Mouse (Mus musculus) retina, postnatal 7 days (tissue): ENCODE data around the gene Ndufaf5.
"Not testable (repeated sequence)": the region's sequence is repeated elsewhere in the genome, so short reads cannot be mapped to it uniquely, and the experiment has no call there.

Experiments
- DNase-seq: peaks from one replicate; pipeline ENCODE4 v3.0.0-alpha.2; 2012; ENCODE audit warnings: low read depth, low spot score

Ndufaf5 gene

GRCm38 (mm10) chr2:140170127-140170802 lies at the start of gene Ndufaf5, which contains the start of gene Esf1:
TSS of gene Ndufaf5 (plus strand) at chr2:140170649.
TSS of gene Esf1 (minus strand) at chr2:140170564.
- DNase-seq, result peak; percentile 97

DNA sequence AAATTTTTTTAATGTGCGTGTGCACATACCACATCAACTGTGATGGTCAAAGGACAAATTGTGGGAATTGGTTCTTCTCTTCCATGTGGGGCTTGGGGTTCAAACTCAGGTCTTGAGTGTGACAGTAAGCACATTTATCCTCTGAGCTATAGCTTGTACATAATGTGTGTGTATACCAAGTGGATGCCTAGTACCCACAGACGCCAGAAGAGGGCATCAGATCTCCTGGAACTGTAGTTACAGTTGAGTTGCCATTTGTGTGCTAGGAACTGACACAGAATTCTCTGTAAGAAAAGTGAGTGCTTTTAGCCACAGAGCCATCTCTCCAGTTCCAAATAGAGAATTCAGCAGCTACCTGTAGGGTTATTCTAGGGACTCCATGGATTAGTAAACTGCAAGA lies 44.9 kb upstream of the Ndufaf5 start:
- no peak for DNase-seq

- not testable (repeated sequence) for DNase-seq
These were observed 18.7 kb upstream of the Ndufaf5 start, which contains the start of gene Gm17374 for GRCm38 (mm10) chr2:140151743-140152142. TSS of gene Gm17374 (plus strand) at chr2:140152043.

- DNase-seq, result peak; percentile 9
These were observed 11.2 kb upstream of the Ndufaf5 start for GRCm38 (mm10) chr2:140159186-140159730.

- no peak for DNase-seq
These were observed 7.0 kb upstream of the Ndufaf5 start for GRCm38 (mm10) chr2:140163351-140163854.

DNA sequence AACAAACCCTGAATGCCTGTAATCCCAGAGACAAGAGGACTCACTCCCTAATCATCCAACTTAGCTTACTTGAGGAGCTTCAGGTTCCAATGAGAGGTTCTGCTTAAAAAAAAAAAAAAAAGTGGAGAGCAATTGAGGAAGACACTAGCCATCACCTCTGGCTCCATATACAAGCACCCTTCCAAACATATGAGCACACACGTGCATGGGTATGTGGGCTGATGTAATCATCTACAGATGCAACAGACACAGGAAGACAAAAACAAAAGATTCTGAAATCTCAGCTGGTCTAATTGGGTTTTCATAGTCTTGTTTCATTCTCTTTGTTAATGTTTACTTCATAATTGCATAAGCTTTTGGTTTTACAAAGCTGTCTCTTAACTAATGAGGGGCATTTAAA lies 1.4 kb upstream of the Ndufaf5 start:
- DNase-seq, result no peak

GRCm38 (mm10) chr2:140170803-140171553 lies 529 bp downstream of the Ndufaf5 start:
- no peak for DNase-seq

DNA sequence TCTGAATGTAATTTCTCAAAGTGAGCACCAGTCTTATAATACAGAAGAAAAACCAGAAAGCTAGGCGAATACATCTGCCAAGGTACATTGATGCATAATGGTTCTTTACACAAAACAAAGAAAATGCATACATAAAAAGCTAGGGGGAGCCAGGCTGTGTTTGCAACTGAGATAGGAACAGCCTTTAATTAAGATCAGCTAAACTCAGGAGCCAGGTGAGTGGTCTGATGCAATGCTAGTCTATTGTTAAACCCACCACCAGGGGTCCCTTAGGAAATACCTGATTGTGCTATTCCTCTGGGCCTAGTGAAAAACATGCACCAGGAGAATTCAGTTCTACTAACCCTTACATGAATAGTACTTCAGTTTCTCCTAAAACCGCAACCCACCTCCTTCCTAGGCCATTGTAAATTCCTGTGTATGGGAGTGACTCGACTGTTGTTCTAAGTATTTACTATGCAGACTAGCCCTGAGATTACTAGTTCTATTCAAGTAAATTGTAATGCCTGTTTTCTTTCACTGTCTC lies 15.3 kb downstream of the Ndufaf5 start:
- DNase-seq, result not testable (repeated sequence)

DNA sequence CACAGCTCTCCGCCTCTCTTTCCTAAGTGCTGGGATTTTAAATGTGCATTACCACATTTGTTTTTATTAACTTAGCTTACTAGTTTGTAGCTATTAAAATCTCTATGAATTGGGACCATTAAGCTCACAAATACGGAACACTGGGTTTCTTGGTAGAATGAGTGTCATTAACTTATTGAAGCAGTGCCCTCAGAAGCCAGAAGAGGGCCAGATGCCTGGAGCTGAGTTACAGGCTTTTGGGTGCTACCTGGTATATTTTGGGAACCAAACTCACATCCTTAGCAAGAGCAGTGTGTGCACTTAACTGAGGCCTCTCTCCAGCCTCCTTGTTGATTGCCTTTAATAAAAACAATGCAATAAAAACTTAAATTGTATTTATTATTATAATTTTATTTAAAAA lies 30.3 kb downstream of the Ndufaf5 start:
- no peak for DNase-seq

GRCm38 (mm10) chr2:140202573-140202972 lies 32.1 kb downstream of the Ndufaf5 start:
- DNase-seq, result peak; percentile 51

DNA sequence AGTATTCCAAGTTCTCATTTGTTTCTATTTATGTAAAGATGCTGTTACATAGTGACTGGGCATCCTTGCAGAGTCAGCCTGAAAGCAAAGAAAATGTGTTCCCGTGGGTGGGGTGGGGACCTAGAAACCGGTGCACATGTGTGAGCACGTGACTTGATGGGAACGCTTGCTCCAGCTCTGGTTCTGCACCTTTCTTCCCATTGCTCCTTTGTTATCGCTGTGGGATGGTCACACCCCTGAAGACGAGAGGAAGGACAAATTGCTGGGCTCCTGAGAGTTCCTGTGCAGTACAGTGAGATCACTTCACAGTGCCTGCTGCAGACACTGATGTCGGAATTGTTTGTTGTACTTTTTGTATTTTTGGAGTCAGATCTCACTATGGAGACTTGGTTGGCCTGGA lies 33.3 kb downstream of the Ndufaf5 start:
- DNase-seq, result no peak

- DNase-seq, result no peak
These were observed 44.1 kb downstream of the Ndufaf5 start for GRCm38 (mm10) chr2:140214519-140215027.

GRCm38 (mm10) chr2:140215415-140215814 lies 45.0 kb downstream of the Ndufaf5 start:
- DNase-seq, result no peak

DNA sequence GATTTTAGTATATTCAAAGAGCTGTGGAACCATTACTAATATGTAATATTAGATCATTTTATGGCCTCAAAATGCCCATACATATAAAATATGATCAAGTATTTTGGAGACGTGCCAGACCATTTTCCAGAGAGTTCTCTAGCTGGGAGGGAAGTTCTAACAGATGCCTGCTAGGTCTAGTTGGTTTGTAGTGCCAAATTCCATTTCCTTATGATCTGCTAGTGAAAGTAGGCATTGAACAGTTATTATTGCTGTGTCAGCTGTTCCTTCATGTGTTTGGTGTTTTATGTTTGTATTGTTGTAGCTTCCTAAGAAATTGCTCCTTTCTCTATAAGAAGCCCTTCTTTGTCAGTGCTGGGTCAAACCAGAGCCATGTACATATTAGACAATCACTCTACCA lies 45.5 kb downstream of the Ndufaf5 start:
- DNase-seq, result no peak

- DNase-seq, result no peak
These were observed 49.9 kb downstream of the Ndufaf5 start for GRCm38 (mm10) chr2:140220325-140220724.

DNA sequence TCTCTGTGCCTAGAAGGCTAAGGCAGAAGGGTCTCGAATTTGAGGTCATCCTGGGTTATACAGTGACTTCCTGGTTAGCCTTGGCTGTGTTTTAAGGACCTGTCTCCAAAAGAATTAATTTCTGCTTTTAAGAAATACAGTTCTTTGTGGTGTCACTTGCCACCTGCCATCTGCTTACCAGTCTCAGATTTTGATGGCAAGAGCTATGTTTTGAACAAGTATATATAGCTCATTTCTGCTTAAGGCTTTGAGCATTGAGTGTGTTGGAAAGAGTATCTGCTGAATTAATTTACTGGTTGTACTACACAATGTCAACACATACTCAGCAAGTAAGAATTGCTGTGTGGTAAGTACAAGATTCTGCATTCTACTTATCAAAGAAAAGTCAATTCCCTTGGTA lies 59.8 kb downstream of the Ndufaf5 start:
- DNase-seq, result no peak

- no peak for DNase-seq
These were observed 66.8 kb downstream of the Ndufaf5 start for GRCm38 (mm10) chr2:140237245-140237644.

DNA sequence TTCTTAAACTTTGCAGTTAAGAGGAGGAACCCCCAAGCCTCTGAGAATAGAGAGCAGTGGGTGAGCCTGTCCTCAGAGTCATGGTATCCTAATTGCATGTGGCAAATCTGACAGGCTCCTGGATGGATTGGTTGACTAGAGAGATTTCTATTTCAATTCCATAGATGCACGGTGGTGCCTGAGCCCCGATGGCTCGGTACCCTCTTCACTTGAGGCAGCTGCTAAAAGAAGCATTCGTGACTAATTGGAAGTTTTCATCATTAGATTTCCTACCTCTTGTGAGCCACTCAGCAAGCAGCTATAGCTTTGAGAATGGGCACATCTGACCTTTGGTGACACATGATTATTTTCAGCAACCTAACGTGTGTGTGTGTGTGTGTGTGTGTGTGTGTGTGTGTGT lies 71.9 kb downstream of the Ndufaf5 start:
- DNase-seq, result no peak

DNA sequence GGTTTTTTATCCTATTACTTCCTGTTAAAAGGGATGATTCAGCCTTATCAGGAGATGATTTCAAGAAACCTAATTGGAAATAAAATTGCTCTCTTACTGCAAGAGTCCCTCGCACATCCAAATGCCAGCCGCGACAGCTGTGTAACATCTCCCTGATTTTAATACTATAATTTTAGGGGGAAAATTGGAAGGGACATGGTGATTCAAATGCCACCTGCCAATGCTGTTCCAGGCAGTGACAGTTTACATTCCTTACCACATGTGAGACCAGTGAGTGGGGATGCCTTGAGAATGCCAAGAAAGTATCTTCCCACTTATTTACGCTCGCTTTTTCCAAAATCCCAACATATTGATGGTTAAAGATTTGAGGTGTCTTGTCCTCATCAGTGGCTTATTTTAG lies 72.7 kb downstream of the Ndufaf5 start:
- no peak for DNase-seq
